Mouse (Mus musculus): ENCODE data around the gene Trio. TPM values are rescaled to one million over a fixed set of nuclear protein-coding genes. Genes with fewer than 3 reads are reported as not detected.

The Trio gene
- total RNA-seq, 1 experiment from 2014 or later, result 24.6 TPM

DNA sequence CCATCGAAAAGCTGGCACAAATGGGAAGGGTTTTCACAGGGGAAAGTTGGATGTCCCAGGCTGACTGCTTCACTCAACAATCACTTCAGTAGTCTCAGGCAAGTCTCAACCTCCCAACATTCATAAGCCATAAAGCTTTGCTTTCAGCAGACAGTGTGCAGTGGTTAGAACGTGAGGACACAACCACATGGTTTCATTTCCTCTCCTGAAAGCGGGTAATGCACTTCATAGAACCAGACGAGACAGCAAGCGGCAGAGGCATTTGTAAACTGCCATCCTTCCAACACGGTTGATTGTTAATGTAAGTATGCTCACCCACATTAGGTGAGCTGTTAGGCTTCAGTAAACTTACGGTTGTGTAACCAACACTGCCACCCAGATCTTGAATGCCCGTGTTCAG, 51.0 kb downstream of the Trio start:
- ATAC-seq (replicated peaks in 1 of 2; ENCODE audit: insufficient read depth in 1 of 2, low FRiP score in 2 of 2, low TSS enrichment in 1 of 2, low read depth in 1 of 2, poor library complexity in 2 of 2, severe bottlenecking in 2 of 2), result no peak

DNA sequence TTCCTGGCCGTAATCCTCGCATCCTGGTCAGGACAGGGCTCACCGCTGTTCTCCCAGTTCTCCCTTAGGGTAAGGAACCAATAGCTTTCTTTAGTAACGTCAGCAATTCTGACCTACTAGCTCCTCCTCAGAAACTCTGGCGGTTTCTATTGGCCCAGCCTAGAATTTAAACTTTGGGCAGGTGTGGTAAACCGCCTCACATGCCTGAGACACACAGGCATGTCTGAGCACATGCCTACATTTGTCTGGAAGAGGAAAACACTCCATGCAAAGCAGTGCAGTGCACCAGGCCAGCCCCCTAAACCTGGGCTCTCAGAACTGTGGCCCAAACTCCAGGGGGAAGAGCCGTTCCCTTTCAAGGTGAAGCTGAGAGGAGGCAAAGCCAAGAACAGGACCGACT, 57.5 kb downstream of the Trio start:
- no peak for ATAC-seq (replicated peaks in 1 of 2; ENCODE audit: insufficient read depth in 1 of 2, low FRiP score in 2 of 2, low TSS enrichment in 1 of 2, low read depth in 1 of 2, poor library complexity in 2 of 2, severe bottlenecking in 2 of 2)

GRCm38 (mm10) chr15:27967128-27967876, 58.3 kb downstream of the Trio start:
- no peak for ATAC-seq (replicated peaks in 1 of 2; ENCODE audit: insufficient read depth in 1 of 2, low FRiP score in 2 of 2, low TSS enrichment in 1 of 2, low read depth in 1 of 2, poor library complexity in 2 of 2, severe bottlenecking in 2 of 2)

- ATAC-seq (replicated peaks in 1 of 2; ENCODE audit: insufficient read depth in 1 of 2, low FRiP score in 2 of 2, low TSS enrichment in 1 of 2, low read depth in 1 of 2, poor library complexity in 2 of 2, severe bottlenecking in 2 of 2), result peak; percentile 36 to 70; a peak in 2 of 4 replicates
These were observed 60.8 kb downstream of the Trio start for GRCm38 (mm10) chr15:27964877-27965276.

DNA sequence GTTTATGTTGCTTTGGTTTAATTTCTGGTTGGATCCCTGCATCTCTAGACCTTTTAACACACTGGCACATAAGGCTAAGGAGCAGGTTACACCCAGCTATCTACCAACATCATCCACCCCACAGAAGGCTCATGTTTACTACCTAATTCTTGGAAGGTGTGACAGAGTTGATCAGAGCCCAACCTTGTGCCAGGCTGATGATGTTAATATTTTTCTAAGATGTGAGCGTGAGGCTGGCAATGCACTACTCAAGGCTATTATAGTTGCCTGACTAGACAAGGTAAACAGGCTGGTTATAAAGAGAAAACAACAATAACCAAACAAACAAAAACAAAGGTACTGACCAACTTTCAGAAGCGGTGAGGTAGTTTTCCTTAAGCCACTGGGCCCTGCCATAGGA, 62.1 kb downstream of the Trio start:
- no peak for ATAC-seq (replicated peaks in 1 of 2; ENCODE audit: insufficient read depth in 1 of 2, low FRiP score in 2 of 2, low TSS enrichment in 1 of 2, low read depth in 1 of 2, poor library complexity in 2 of 2, severe bottlenecking in 2 of 2)

- no peak for ATAC-seq (replicated peaks in 1 of 2; ENCODE audit: insufficient read depth in 1 of 2, low FRiP score in 2 of 2, low TSS enrichment in 1 of 2, low read depth in 1 of 2, poor library complexity in 2 of 2, severe bottlenecking in 2 of 2)
These were observed 65.0 kb downstream of the Trio start for GRCm38 (mm10) chr15:27960642-27961041.

- ATAC-seq (replicated peaks in 1 of 2; ENCODE audit: insufficient read depth in 1 of 2, low FRiP score in 2 of 2, low TSS enrichment in 1 of 2, low read depth in 1 of 2, poor library complexity in 2 of 2, severe bottlenecking in 2 of 2), result no peak
These were observed 67.8 kb downstream of the Trio start for GRCm38 (mm10) chr15:27957867-27958266.

DNA sequence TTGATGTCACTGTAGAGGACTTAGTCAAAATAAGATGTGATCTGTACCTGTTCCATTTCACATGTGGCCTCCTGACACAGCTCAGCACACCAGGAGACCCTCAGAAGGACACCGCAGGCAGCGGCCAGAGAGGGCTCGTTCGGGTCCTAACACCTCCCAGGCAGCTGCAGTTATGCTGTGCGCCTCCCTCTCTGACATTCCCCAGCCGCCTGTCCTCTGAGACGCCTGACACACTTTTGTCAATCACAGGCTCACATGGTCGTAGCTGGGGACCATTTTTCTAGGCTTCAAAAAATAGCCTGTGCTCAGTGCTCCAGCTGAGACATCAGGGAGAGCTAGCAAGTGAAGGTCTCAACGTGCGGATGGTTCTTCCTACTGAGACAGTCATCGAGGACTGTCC, 70.0 kb downstream of the Trio start:
- no peak for ATAC-seq (replicated peaks in 1 of 2; ENCODE audit: insufficient read depth in 1 of 2, low FRiP score in 2 of 2, low TSS enrichment in 1 of 2, low read depth in 1 of 2, poor library complexity in 2 of 2, severe bottlenecking in 2 of 2)

GRCm38 (mm10) chr15:27954356-27954755, 71.3 kb downstream of the Trio start:
- ATAC-seq (replicated peaks in 1 of 2; ENCODE audit: insufficient read depth in 1 of 2, low FRiP score in 2 of 2, low TSS enrichment in 1 of 2, low read depth in 1 of 2, poor library complexity in 2 of 2, severe bottlenecking in 2 of 2), result no peak

GRCm38 (mm10) chr15:27953570-27953969, 72.1 kb downstream of the Trio start:
- no peak for ATAC-seq (replicated peaks in 1 of 2; ENCODE audit: insufficient read depth in 1 of 2, low FRiP score in 2 of 2, low TSS enrichment in 1 of 2, low read depth in 1 of 2, poor library complexity in 2 of 2, severe bottlenecking in 2 of 2)

GRCm38 (mm10) chr15:27951195-27951594, 74.5 kb downstream of the Trio start:
- no peak for ATAC-seq (replicated peaks in 1 of 2; ENCODE audit: insufficient read depth in 1 of 2, low FRiP score in 2 of 2, low TSS enrichment in 1 of 2, low read depth in 1 of 2, poor library complexity in 2 of 2, severe bottlenecking in 2 of 2)

DNA sequence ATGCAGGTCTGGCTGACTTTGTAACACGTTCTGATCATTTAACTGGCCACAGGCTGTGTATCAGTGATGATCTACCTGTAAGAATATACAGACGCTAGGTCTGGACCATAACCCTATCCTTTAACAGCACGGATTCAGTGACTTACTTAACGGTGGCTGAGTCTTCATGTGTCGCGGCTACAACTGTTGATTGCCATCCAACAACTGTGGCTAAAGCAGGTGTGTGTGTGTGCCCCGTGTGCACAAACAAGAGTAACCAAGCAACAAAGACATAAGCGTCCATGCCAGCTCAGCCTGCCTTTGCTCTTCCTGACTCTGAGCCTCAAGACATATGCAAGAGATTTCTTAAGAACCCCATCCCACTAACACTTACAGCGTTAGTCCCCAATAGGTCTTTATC, 76.5 kb downstream of the Trio start:
- no peak for ATAC-seq (replicated peaks in 1 of 2; ENCODE audit: insufficient read depth in 1 of 2, low FRiP score in 2 of 2, low TSS enrichment in 1 of 2, low read depth in 1 of 2, poor library complexity in 2 of 2, severe bottlenecking in 2 of 2)

- ATAC-seq (replicated peaks in 1 of 2; ENCODE audit: insufficient read depth in 1 of 2, low FRiP score in 2 of 2, low TSS enrichment in 1 of 2, low read depth in 1 of 2, poor library complexity in 2 of 2, severe bottlenecking in 2 of 2), result no peak
These were observed 77.8 kb downstream of the Trio start for GRCm38 (mm10) chr15:27947880-27948279.

DNA sequence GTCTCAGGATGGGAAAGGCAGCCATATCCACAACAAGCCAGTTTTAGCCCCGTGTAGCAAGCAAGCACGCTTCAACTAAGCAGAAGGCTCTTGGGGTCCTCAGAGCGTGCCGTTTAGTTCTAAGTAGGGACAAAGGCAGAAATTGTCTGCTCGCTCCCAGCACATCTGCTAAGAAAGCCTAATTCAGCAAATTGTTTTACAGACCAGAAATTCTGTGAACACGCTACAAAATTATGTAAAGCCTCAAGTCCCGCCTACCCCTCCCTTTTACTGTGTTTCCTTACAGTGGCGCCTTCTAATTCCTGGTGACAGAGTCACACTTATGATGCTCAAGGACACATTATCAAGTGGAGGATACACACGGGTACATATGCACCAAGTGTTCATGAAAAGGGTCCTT, 80.1 kb downstream of the Trio start:
- no peak for ATAC-seq (replicated peaks in 1 of 2; ENCODE audit: insufficient read depth in 1 of 2, low FRiP score in 2 of 2, low TSS enrichment in 1 of 2, low read depth in 1 of 2, poor library complexity in 2 of 2, severe bottlenecking in 2 of 2)

GRCm38 (mm10) chr15:27944898-27945297, 80.8 kb downstream of the Trio start:
- ATAC-seq (replicated peaks in 1 of 2; ENCODE audit: insufficient read depth in 1 of 2, low FRiP score in 2 of 2, low TSS enrichment in 1 of 2, low read depth in 1 of 2, poor library complexity in 2 of 2, severe bottlenecking in 2 of 2), result no peak

DNA sequence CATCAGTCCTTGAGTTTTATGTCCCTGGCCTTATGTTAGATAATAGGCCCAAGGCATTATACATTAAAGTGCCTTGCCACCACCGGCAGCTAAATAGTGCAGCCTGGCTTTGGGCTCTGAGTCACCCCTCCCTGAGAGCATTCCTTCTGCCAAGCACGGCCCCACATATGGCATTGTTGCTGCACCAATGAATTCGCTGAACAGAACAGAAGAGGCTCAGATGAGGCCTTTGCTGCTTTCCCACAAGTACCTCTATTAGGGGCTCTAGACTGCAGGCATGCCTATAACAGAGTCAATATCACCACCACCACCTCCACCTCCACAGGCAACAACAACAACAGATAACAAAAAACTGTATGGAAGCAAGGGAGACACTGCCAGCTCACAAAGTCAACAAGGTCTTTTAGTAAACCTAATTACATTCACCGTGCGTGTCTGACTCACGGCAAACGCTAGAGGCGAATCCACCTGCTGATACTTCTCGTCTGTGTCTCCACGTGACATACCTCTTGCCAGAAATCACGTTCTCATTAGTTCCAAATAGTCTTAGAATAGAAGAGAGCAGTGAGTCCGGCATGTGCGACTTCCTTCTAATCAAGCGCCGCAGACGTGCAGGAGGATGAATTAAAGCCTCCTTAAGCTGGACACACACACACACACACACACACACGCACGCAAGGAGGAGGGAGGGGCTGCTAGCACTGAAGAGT, 82.0 kb downstream of the Trio start:
- ATAC-seq (replicated peaks in 1 of 2; ENCODE audit: insufficient read depth in 1 of 2, low FRiP score in 2 of 2, low TSS enrichment in 1 of 2, low read depth in 1 of 2, poor library complexity in 2 of 2, severe bottlenecking in 2 of 2), result no peak

GRCm38 (mm10) chr15:27942148-27942847, 83.3 kb downstream of the Trio start:
- ATAC-seq (replicated peaks in 1 of 2; ENCODE audit: insufficient read depth in 1 of 2, low FRiP score in 2 of 2, low TSS enrichment in 1 of 2, low read depth in 1 of 2, poor library complexity in 2 of 2, severe bottlenecking in 2 of 2), result no peak

GRCm38 (mm10) chr15:27941441-27941840, 84.2 kb downstream of the Trio start:
- no peak for ATAC-seq (replicated peaks in 1 of 2; ENCODE audit: insufficient read depth in 1 of 2, low FRiP score in 2 of 2, low TSS enrichment in 1 of 2, low read depth in 1 of 2, poor library complexity in 2 of 2, severe bottlenecking in 2 of 2)
